Mouse (Mus musculus): Measurements from ENCODE around the gene Snx19. TPM values are rescaled to one million over a fixed set of nuclear protein-coding genes. Genes with fewer than 3 reads are reported as not detected.

Snx19 gene
- total and polyA plus RNA-seq, 3 experiments = 12.0 to 17.4 TPM; not detected in 1

- Histone ChIP-seq H3K4me3 (ENCODE audit: control insufficient read depth in 1 of 2, insufficient read depth in 1 of 2, low read depth in 2 of 2, low read length in 2 of 2) (no peak overlapping the region), H3K36me3 (ENCODE audit: control insufficient read depth in 1 of 2, insufficient read depth in 2 of 2, low read length in 2 of 2) (no peaks in the 10 kb centered on the region), H3K4me1 (ENCODE audit: control insufficient read depth in 1 of 2, insufficient read depth in 2 of 2, low read length in 2 of 2) (no peaks in the 10 kb centered on the region), H3K27ac (ENCODE audit: control insufficient read depth, low read depth, low read length) (no peak overlapping the region), H3K27me3 (ENCODE audit: control insufficient read depth in 1 of 2, insufficient read depth in 2 of 2, low read length in 2 of 2) (no peaks in the 10 kb centered on the region), H3K9me3 (replicated peaks; ENCODE audit: insufficient read depth, low read length) (no peaks in the 10 kb centered on the region), H3K9ac (ENCODE audit: control insufficient read depth, low read depth, low read length, poor library complexity, severe bottlenecking) (no peak overlapping the region), H3K79me2 (ENCODE audit: control insufficient read depth, insufficient read depth, low read length, poor library complexity) (no peaks in the 10 kb centered on the region)
- no peak for DNase-seq (ENCODE audit: low read depth, low spot score)
- TF ChIP-seq USF1 (IDR thresholded peaks at IDR 0.05; ENCODE audit: low read depth, low read length) = no peak
- TF ChIP-seq USF2 (IDR thresholded peaks at IDR 0.05; ENCODE audit: borderline replicate concordance in 1 of 2, insufficient read depth in 1 of 2, low read depth in 1 of 2, low read length in 2 of 2) = no peak
- TF ChIP-seq MXI1 (IDR thresholded peaks at IDR 0.05; ENCODE audit: low read depth, low read length) = no peak
- no peak for TF ChIP-seq POLR2A (IDR thresholded peaks at IDR 0.05; ENCODE audit: control insufficient read depth in 1 of 2, insufficient read depth in 1 of 2, low read depth in 1 of 2, low read length in 2 of 2, poor library complexity in 1 of 2)
- no peak for TF ChIP-seq E2F4 (IDR thresholded peaks at IDR 0.05; ENCODE audit: borderline replicate concordance, low read depth, low read length)
- no peak for TF ChIP-seq POLR2AphosphoS5 (IDR thresholded peaks at IDR 0.05; ENCODE audit: borderline replicate concordance, low read depth, low read length)
- no peak for TF ChIP-seq ELF1 (IDR thresholded peaks at IDR 0.05; ENCODE audit: low read depth, low read length)
- TF ChIP-seq KAT2A (conservative IDR thresholded peaks at IDR 0.05; ENCODE audit: low read depth, low read length) = no peak
- no peak for TF ChIP-seq TBP (IDR thresholded peaks at IDR 0.05; ENCODE audit: low read depth, low read length)
- no peak for TF ChIP-seq MYB (IDR thresholded peaks at IDR 0.05; ENCODE audit: low read depth, low read length)
- TF ChIP-seq BHLHE40 (IDR thresholded peaks at IDR 0.05; ENCODE audit: borderline replicate concordance, low read depth, low read length) = no peak
These were observed 82.1 kb downstream of the Snx19 start for GRCm38 (mm10) chr9:30508966-30509365.

- Histone ChIP-seq H3K4me1 (ENCODE audit: control insufficient read depth in 1 of 2, insufficient read depth in 2 of 2, low read length in 2 of 2) (no peaks in the 10 kb centered on the region), H3K79me2 (ENCODE audit: control insufficient read depth, insufficient read depth, low read length, poor library complexity) (no peaks in the 10 kb centered on the region), H3K9ac (ENCODE audit: control insufficient read depth, low read depth, low read length, poor library complexity, severe bottlenecking) (no peak overlapping the region), H3K4me3 (ENCODE audit: control insufficient read depth in 1 of 2, insufficient read depth in 1 of 2, low read depth in 2 of 2, low read length in 2 of 2) (no peak overlapping the region), H3K36me3 (ENCODE audit: control insufficient read depth in 1 of 2, insufficient read depth in 2 of 2, low read length in 2 of 2) (no peaks in the 10 kb centered on the region), H3K27me3 (ENCODE audit: control insufficient read depth in 1 of 2, insufficient read depth in 2 of 2, low read length in 2 of 2) (no peaks in the 10 kb centered on the region), H3K9me3 (replicated peaks; ENCODE audit: insufficient read depth, low read length) (no peaks in the 10 kb centered on the region), H3K27ac (ENCODE audit: control insufficient read depth, low read depth, low read length) (no peak overlapping the region)
- DNase-seq (ENCODE audit: low read depth, low spot score) = no peak
- TF ChIP-seq KAT2A (conservative IDR thresholded peaks at IDR 0.05; ENCODE audit: low read depth, low read length) = no peak
- no peak for TF ChIP-seq POLR2AphosphoS5 (IDR thresholded peaks at IDR 0.05; ENCODE audit: borderline replicate concordance, low read depth, low read length)
- no peak for TF ChIP-seq RCOR1 (IDR thresholded peaks at IDR 0.05; ENCODE audit: low read depth, low read length)
- no peak for TF ChIP-seq TAL1 (IDR thresholded peaks at IDR 0.05; ENCODE audit: low read length)
- TF ChIP-seq MEF2A (IDR thresholded peaks at IDR 0.05; ENCODE audit: extremely low read depth, insufficient replicate concordance, low read depth, low read length, poor library complexity, severe bottlenecking) = no peak
- no peak for TF ChIP-seq TBP (IDR thresholded peaks at IDR 0.05; ENCODE audit: low read depth, low read length)
- no peak for TF ChIP-seq E2F4 (IDR thresholded peaks at IDR 0.05; ENCODE audit: borderline replicate concordance, low read depth, low read length)
- no peak for TF ChIP-seq SMC3 (IDR thresholded peaks at IDR 0.05; ENCODE audit: low read depth, low read length)
- TF ChIP-seq MYC (IDR thresholded peaks at IDR 0.05; ENCODE audit: low read depth, low read length) = no peak
- no peak for TF ChIP-seq RAD21 (IDR thresholded peaks at IDR 0.05; ENCODE audit: low read depth, low read length)
- TF ChIP-seq ZKSCAN1 (IDR thresholded peaks at IDR 0.05; ENCODE audit: low read depth, low read length) = no peak
- TF ChIP-seq USF1 (IDR thresholded peaks at IDR 0.05; ENCODE audit: low read depth, low read length) = no peak
- no peak for TF ChIP-seq CHD2 (IDR thresholded peaks at IDR 0.05; ENCODE audit: low read length)
- no peak for TF ChIP-seq MXI1 (IDR thresholded peaks at IDR 0.05; ENCODE audit: low read depth, low read length)
- TF ChIP-seq ETS1 (IDR thresholded peaks at IDR 0.05; ENCODE audit: low read depth, low read length) = no peak
These were observed 89.0 kb downstream of the Snx19 start for GRCm38 (mm10) chr9:30515953-30516352.

Data from MEL (cell line).